Mouse (Mus musculus): Measurements from ENCODE around the gene Gng12. TPM values are rescaled to one million over a fixed set of nuclear protein-coding genes. Genes with fewer than 3 reads are reported as not detected.

The Gng12 gene
- total RNA-seq, 2 experiments from 2014 or later, result 28.0 to 28.9 TPM

- no peak for TF ChIP-seq CTCF (IDR thresholded peaks at IDR 0.05)
- intact Hi-C loops (cut with DNase I), result no loop called here
- H3K4me3 ChIP-seq, result no peak overlapping the region
- no peak overlapping the region for H3K27ac ChIP-seq
- no peak for DNase-seq
These were observed 150.7 kb downstream of the Gng12 start for GRCm38 (mm10) chr6:67046937-67047336.

GRCm38 (mm10) chr6:67048052-67048691 lies 152.0 kb downstream of the Gng12 start:
- Histone ChIP-seq H3K27ac (no peak overlapping the region), H3K4me3 (no peak overlapping the region)
- TF ChIP-seq CTCF (IDR thresholded peaks at IDR 0.05), result no peak
- intact Hi-C loops (cut with DNase I), result no loop called here
- DNase-seq, result no peak

GRCm38 (mm10) chr6:67048880-67049694 lies 152.9 kb downstream of the Gng12 start:
- H3K4me3 ChIP-seq, result no peak overlapping the region
- 0 out of 2 replicates have a peak overlapping the region, but pooled peaks have one; percentile 28 for H3K27ac ChIP-seq
- TF ChIP-seq CTCF (IDR thresholded peaks at IDR 0.05), result no peak
- intact Hi-C loops (cut with DNase I), result no loop called here
- no peak for DNase-seq

- Histone ChIP-seq H3K27ac (0 out of 2 replicates have a peak overlapping the region, but pooled peaks have one; percentile 28), H3K4me3 (no peak overlapping the region)
- no peak for TF ChIP-seq CTCF (IDR thresholded peaks at IDR 0.05)
- no peak for DNase-seq
- intact Hi-C loops (cut with DNase I), result loop anchor here (5.0 kb wide), 1 partner anchor 88 kb away; no protein-coding TSS in a partner anchor
These were observed 153.5 kb downstream of the Gng12 start for GRCm38 (mm10) chr6:67049695-67050038.

- DNase-seq, result no peak
- H3K4me3 ChIP-seq, result no peak overlapping the region
- intact Hi-C loops (cut with DNase I), result loop anchor here (5.0 kb wide), 1 partner anchor 87 kb away; no protein-coding TSS in a partner anchor
- no peak for TF ChIP-seq CTCF (IDR thresholded peaks at IDR 0.05)
- H3K27ac ChIP-seq, result no peak overlapping the region
These were observed 153.9 kb downstream of the Gng12 start for GRCm38 (mm10) chr6:67050063-67050462.

GRCm38 (mm10) chr6:67056108-67056888 lies 160.1 kb downstream of the Gng12 start:
- intact Hi-C loops (cut with DNase I), result no loop called here
- Histone ChIP-seq H3K4me3 (no peak overlapping the region), H3K27ac (0 out of 2 replicates have a peak overlapping the region, but pooled peaks have one; percentile 21)
- no peak for TF ChIP-seq CTCF (IDR thresholded peaks at IDR 0.05)
- no peak for DNase-seq

- DNase-seq, result no peak
- intact Hi-C loops (cut with DNase I), result no loop called here
- TF ChIP-seq CTCF (IDR thresholded peaks at IDR 0.05), result no peak
- Histone ChIP-seq H3K27ac (peak overlapping the region; percentile 21), H3K4me3 (no peak overlapping the region)
These were observed 160.8 kb downstream of the Gng12 start for GRCm38 (mm10) chr6:67056889-67057564.

GRCm38 (mm10) chr6:67057574-67057973 lies 161.4 kb downstream of the Gng12 start:
- no peak for DNase-seq
- Histone ChIP-seq H3K4me3 (no peak overlapping the region), H3K27ac (peak overlapping the region; percentile 21)
- intact Hi-C loops (cut with DNase I), result no loop called here
- TF ChIP-seq CTCF (IDR thresholded peaks at IDR 0.05), result no peak

GRCm38 (mm10) chr6:67057991-67058696 lies 161.9 kb downstream of the Gng12 start:
- Histone ChIP-seq H3K4me3 (no peak overlapping the region), H3K27ac (no peak overlapping the region)
- no peak for DNase-seq
- no peak for TF ChIP-seq CTCF (IDR thresholded peaks at IDR 0.05)
- intact Hi-C loops (cut with DNase I), result no loop called here

GRCm38 (mm10) chr6:67060057-67060456 lies 163.9 kb downstream of the Gng12 start:
- Histone ChIP-seq H3K27ac (no peak overlapping the region), H3K4me3 (no peak overlapping the region)
- intact Hi-C loops (cut with DNase I), result no loop called here
- no peak for TF ChIP-seq CTCF (IDR thresholded peaks at IDR 0.05)
- no peak for DNase-seq

GRCm38 (mm10) chr6:67069219-67069762 lies 173.1 kb downstream of the Gng12 start:
- intact Hi-C loops (cut with DNase I), result no loop called here
- Histone ChIP-seq H3K27ac (peak overlapping the region; percentile 52), H3K4me3 (peak overlapping the region; percentile 54)
- no peak for DNase-seq
- TF ChIP-seq CTCF (IDR thresholded peaks at IDR 0.05), result no peak
